Mouse (Mus musculus): Measurements from ENCODE around the gene Kctd12b. TPM values are rescaled to one million over a fixed set of nuclear protein-coding genes. Genes with fewer than 3 reads are reported as not detected.
A peak's percentile ranks its signal among the peaks of the same experiment; 100 is the strongest.

The Kctd12b gene
- polyA plus RNA-seq (2015; fragmentation: Nextera tagmentation; extraction: Ambion mirVana) = 3.4 and 4.4 TPM in 2 replicates

- H3K4me3 ChIP-seq (ENCODE audit: low read depth, low read length) = peak within 1 kb of the TSS; percentile 31
- no peaks in the 10 kb centered on the region for H3K9me3 ChIP-seq (replicated peaks; ENCODE audit: control insufficient read depth, low read length, poor library complexity, severe bottlenecking)
- peak within 1 kb of the TSS; percentile 45 for H3K4me2 ChIP-seq (ENCODE audit: low read length)
- H3K36me3 ChIP-seq (ENCODE audit: control insufficient read depth, insufficient read depth, low read length) = no peaks in the 10 kb centered on the region
- ATAC-seq = peak; percentile 75; the same call in 1 of the 2 replicates
- H3K27ac ChIP-seq (ENCODE audit: low read length) = peak within 1 kb of the TSS; percentile 53
- no peaks in the 10 kb centered on the region for H3K4me1 ChIP-seq (ENCODE audit: control insufficient read depth, insufficient read depth, low read length)
- 24% methylated on average over 11 of the region's 11 CpGs for WGBS
- no peaks in the 10 kb centered on the region for H3K27me3 ChIP-seq (ENCODE audit: control insufficient read depth, insufficient read depth, low read depth, low read length)
- peak within 1 kb of the TSS; percentile 3; the same call in 1 of the 2 replicates for H3K9ac ChIP-seq (ENCODE audit: low read depth, low read length)
Measured at GRCm38 (mm10) chrX:153695782-153696395, at the start of gene Kctd12b. Gene Kctd12b (minus strand): TSS chrX:153696391.

- no peaks in the 10 kb centered on the region for H3K9me3 ChIP-seq (replicated peaks; ENCODE audit: control insufficient read depth, low read length, poor library complexity, severe bottlenecking)
- H3K4me3 ChIP-seq (ENCODE audit: low read depth, low read length) = no peak overlapping the region
- H3K36me3 ChIP-seq (ENCODE audit: control insufficient read depth, insufficient read depth, low read length) = no peaks in the 10 kb centered on the region
- 90% methylated on average over 3 of the region's 3 CpGs for WGBS
- no peak for ATAC-seq
- no peak overlapping the region for H3K27ac ChIP-seq (ENCODE audit: low read length)
- no peak overlapping the region for H3K4me2 ChIP-seq (ENCODE audit: low read length)
- H3K27me3 ChIP-seq (ENCODE audit: control insufficient read depth, insufficient read depth, low read depth, low read length) = no peaks in the 10 kb centered on the region
- H3K9ac ChIP-seq (ENCODE audit: low read depth, low read length) = no peak overlapping the region
- H3K4me1 ChIP-seq (ENCODE audit: control insufficient read depth, insufficient read depth, low read length) = no peaks in the 10 kb centered on the region
Measured at GRCm38 (mm10) chrX:153742493-153742892, 46.3 kb upstream of the Kctd12b start.

GRCm38 (mm10) chrX:153735697-153736096 lies 39.5 kb upstream of the Kctd12b start:
- no peak overlapping the region for H3K4me2 ChIP-seq (ENCODE audit: low read length)
- no peaks in the 10 kb centered on the region for H3K4me1 ChIP-seq (ENCODE audit: control insufficient read depth, insufficient read depth, low read length)
- H3K27ac ChIP-seq (ENCODE audit: low read length) = no peak overlapping the region
- no peaks in the 10 kb centered on the region for H3K27me3 ChIP-seq (ENCODE audit: control insufficient read depth, insufficient read depth, low read depth, low read length)
- H3K4me3 ChIP-seq (ENCODE audit: low read depth, low read length) = no peak overlapping the region
- no peak for ATAC-seq
- H3K9me3 ChIP-seq (replicated peaks; ENCODE audit: control insufficient read depth, low read length, poor library complexity, severe bottlenecking) = no peaks in the 10 kb centered on the region
- WGBS = 86% methylated on average over 4 of the region's 4 CpGs
- no peaks in the 10 kb centered on the region for H3K36me3 ChIP-seq (ENCODE audit: control insufficient read depth, insufficient read depth, low read length)
- no peak overlapping the region for H3K9ac ChIP-seq (ENCODE audit: low read depth, low read length)

GRCm38 (mm10) chrX:153724400-153724799 lies 28.2 kb upstream of the Kctd12b start:
- 0 out of 2 replicates have a peak, but pooled peaks have one; percentile 37 for ATAC-seq
- Histone ChIP-seq H3K27ac (ENCODE audit: low read length) (peak overlapping the region; percentile 69; the same call in 1 of the 2 replicates), H3K36me3 (ENCODE audit: control insufficient read depth, insufficient read depth, low read length) (no peaks in the 10 kb centered on the region; the same call in 1 of the 2 replicates), H3K4me2 (ENCODE audit: low read length) (peak overlapping the region; percentile 64), H3K27me3 (ENCODE audit: control insufficient read depth, insufficient read depth, low read depth, low read length) (no peaks in the 10 kb centered on the region), H3K4me1 (ENCODE audit: control insufficient read depth, insufficient read depth, low read length) (0 out of 2 replicates have a peak, but pooled peaks cover 2% of the 10 kb centered on the region), H3K9me3 (replicated peaks; ENCODE audit: control insufficient read depth, low read length, poor library complexity, severe bottlenecking) (no peaks in the 10 kb centered on the region), H3K4me3 (ENCODE audit: low read depth, low read length) (peak overlapping the region; percentile 49), H3K9ac (ENCODE audit: low read depth, low read length) (peak overlapping the region; percentile 44; the same call in 1 of the 2 replicates)
- WGBS = 21% methylated on average over 3 of the region's 3 CpGs

GRCm38 (mm10) chrX:153723110-153723916 lies 27.1 kb upstream of the Kctd12b start, which contains the start of gene Nbdy:
Gene Nbdy (plus strand): TSS chrX:153723590.
- ATAC-seq = peak; percentile 94
- Histone ChIP-seq H3K27me3 (ENCODE audit: control insufficient read depth, insufficient read depth, low read depth, low read length) (no peaks in the 10 kb centered on the region), H3K4me1 (ENCODE audit: control insufficient read depth, insufficient read depth, low read length) (0 out of 2 replicates have a peak, but pooled peaks cover 2% of the 10 kb centered on the region), H3K4me3 (ENCODE audit: low read depth, low read length) (peak within 1 kb of the TSS; percentile 49), H3K36me3 (ENCODE audit: control insufficient read depth, insufficient read depth, low read length) (no peaks in the 10 kb centered on the region; the same call in 1 of the 2 replicates), H3K4me2 (ENCODE audit: low read length) (peak within 1 kb of the TSS; percentile 64), H3K9me3 (replicated peaks; ENCODE audit: control insufficient read depth, low read length, poor library complexity, severe bottlenecking) (no peaks in the 10 kb centered on the region), H3K9ac (ENCODE audit: low read depth, low read length) (peak within 1 kb of the TSS; percentile 72), H3K27ac (ENCODE audit: low read length) (peak within 1 kb of the TSS; percentile 85)
- 13% methylated on average over 32 of the region's 32 CpGs for WGBS

- Histone ChIP-seq H3K9me3 (replicated peaks; ENCODE audit: control insufficient read depth, low read length, poor library complexity, severe bottlenecking) (no peaks in the 10 kb centered on the region), H3K9ac (ENCODE audit: low read depth, low read length) (no peak overlapping the region), H3K27ac (ENCODE audit: low read length) (no peak overlapping the region), H3K36me3 (ENCODE audit: control insufficient read depth, insufficient read depth, low read length) (no peaks in the 10 kb centered on the region), H3K4me1 (ENCODE audit: control insufficient read depth, insufficient read depth, low read length) (no peaks in the 10 kb centered on the region), H3K4me3 (ENCODE audit: low read depth, low read length) (no peak overlapping the region), H3K4me2 (ENCODE audit: low read length) (no peak overlapping the region), H3K27me3 (ENCODE audit: control insufficient read depth, insufficient read depth, low read depth, low read length) (no peaks in the 10 kb centered on the region)
- 34% methylated on average over 4 of the region's 4 CpGs for WGBS
- no peak for ATAC-seq
Measured at GRCm38 (mm10) chrX:153719602-153720001, 23.4 kb upstream of the Kctd12b start.

- Histone ChIP-seq H3K27me3 (ENCODE audit: control insufficient read depth, insufficient read depth, low read depth, low read length) (no peaks in the 10 kb centered on the region), H3K9ac (ENCODE audit: low read depth, low read length) (no peak overlapping the region), H3K4me1 (ENCODE audit: control insufficient read depth, insufficient read depth, low read length) (no peaks in the 10 kb centered on the region), H3K4me2 (ENCODE audit: low read length) (no peak overlapping the region), H3K4me3 (ENCODE audit: low read depth, low read length) (no peak overlapping the region), H3K27ac (ENCODE audit: low read length) (no peak overlapping the region), H3K9me3 (replicated peaks; ENCODE audit: control insufficient read depth, low read length, poor library complexity, severe bottlenecking) (no peaks in the 10 kb centered on the region), H3K36me3 (ENCODE audit: control insufficient read depth, insufficient read depth, low read length) (no peaks in the 10 kb centered on the region)
- ATAC-seq = no peak
- 85% methylated on average over 2 of the region's 2 CpGs for WGBS
Measured at GRCm38 (mm10) chrX:153716716-153717115, 20.5 kb upstream of the Kctd12b start.

GRCm38 (mm10) chrX:153707735-153708134 lies 11.5 kb upstream of the Kctd12b start:
- WGBS = 23% methylated on average over 4 of the region's 4 CpGs
- peak; percentile 75; the same call in 1 of the 2 replicates for ATAC-seq
- no peak overlapping the region for H3K27ac ChIP-seq (ENCODE audit: low read length)

GRCm38 (mm10) chrX:153700463-153700862 lies 4.3 kb upstream of the Kctd12b start:
- Histone ChIP-seq H3K4me1 (ENCODE audit: control insufficient read depth, insufficient read depth, low read length) (no peaks in the 10 kb centered on the region), H3K36me3 (ENCODE audit: control insufficient read depth, insufficient read depth, low read length) (no peaks in the 10 kb centered on the region), H3K4me2 (ENCODE audit: low read length) (no peak overlapping the region), H3K4me3 (ENCODE audit: low read depth, low read length) (no peak overlapping the region), H3K27me3 (ENCODE audit: control insufficient read depth, insufficient read depth, low read depth, low read length) (no peaks in the 10 kb centered on the region), H3K9me3 (replicated peaks; ENCODE audit: control insufficient read depth, low read length, poor library complexity, severe bottlenecking) (no peaks in the 10 kb centered on the region), H3K9ac (ENCODE audit: low read depth, low read length) (no peak overlapping the region), H3K27ac (ENCODE audit: low read length) (no peak overlapping the region)
- 79% methylated on average over 3 of the region's 3 CpGs for WGBS
- no peak for ATAC-seq

More at GRCm38 (mm10) chrX:153707735-153708134, 11.5 kb upstream of the Kctd12b start:
- Histone ChIP-seq H3K27me3 (ENCODE audit: control insufficient read depth, insufficient read depth, low read depth, low read length) (no peaks in the 10 kb centered on the region), H3K9me3 (replicated peaks; ENCODE audit: control insufficient read depth, low read length, poor library complexity, severe bottlenecking) (no peaks in the 10 kb centered on the region), H3K36me3 (ENCODE audit: control insufficient read depth, insufficient read depth, low read length) (no peaks in the 10 kb centered on the region), H3K9ac (ENCODE audit: low read depth, low read length) (no peak overlapping the region), H3K4me2 (ENCODE audit: low read length) (no peak overlapping the region), H3K4me3 (ENCODE audit: low read depth, low read length) (no peak overlapping the region), H3K4me1 (ENCODE audit: control insufficient read depth, insufficient read depth, low read length) (no peaks in the 10 kb centered on the region)
